Mouse (Mus musculus) heart, adult 2 months (tissue): ENCODE data around the gene Ubqlnl.
A peak's percentile ranks its signal among the peaks of the same experiment; 100 is the strongest.

Source experiments
- CTCF ChIP-seq: fragments of 200-600 bp; IDR thresholded peaks from 2 replicates; pipeline ENCODE4 v1.8.1; 2022; ENCODE audit warnings: antibody characterized with exemption, mild to moderate bottlenecking, moderate library complexity
- EP300 ChIP-seq: fragments of 200-500 bp; IDR thresholded peaks from 2 replicates; pipeline ENCODE4 v1.6.1; 2011; ENCODE audit warnings: low read depth, low read length, control low read depth; ENCODE audit not compliant: insufficient read depth

GRCm38 (mm10) chr7:104199822-104200221, 49.5 kb upstream of the Ubqlnl start:
- TF ChIP-seq CTCF, result no peak
- peak; percentile 82 for TF ChIP-seq EP300
